Mouse (Mus musculus): ENCODE results near the gene Cdk8. TPM values are rescaled to one million over a fixed set of nuclear protein-coding genes. Genes with fewer than 3 reads are reported as not detected.
A peak's percentile ranks its signal among the peaks of the same experiment; 100 is the strongest.

Cdk8 gene
- total RNA-seq, 1 experiment from 2014 or later, result 107 TPM

GRCm38 (mm10) chr5:146281241-146281818 lies 50.3 kb downstream of the Cdk8 start:
- no peak for DNase-seq

DNA sequence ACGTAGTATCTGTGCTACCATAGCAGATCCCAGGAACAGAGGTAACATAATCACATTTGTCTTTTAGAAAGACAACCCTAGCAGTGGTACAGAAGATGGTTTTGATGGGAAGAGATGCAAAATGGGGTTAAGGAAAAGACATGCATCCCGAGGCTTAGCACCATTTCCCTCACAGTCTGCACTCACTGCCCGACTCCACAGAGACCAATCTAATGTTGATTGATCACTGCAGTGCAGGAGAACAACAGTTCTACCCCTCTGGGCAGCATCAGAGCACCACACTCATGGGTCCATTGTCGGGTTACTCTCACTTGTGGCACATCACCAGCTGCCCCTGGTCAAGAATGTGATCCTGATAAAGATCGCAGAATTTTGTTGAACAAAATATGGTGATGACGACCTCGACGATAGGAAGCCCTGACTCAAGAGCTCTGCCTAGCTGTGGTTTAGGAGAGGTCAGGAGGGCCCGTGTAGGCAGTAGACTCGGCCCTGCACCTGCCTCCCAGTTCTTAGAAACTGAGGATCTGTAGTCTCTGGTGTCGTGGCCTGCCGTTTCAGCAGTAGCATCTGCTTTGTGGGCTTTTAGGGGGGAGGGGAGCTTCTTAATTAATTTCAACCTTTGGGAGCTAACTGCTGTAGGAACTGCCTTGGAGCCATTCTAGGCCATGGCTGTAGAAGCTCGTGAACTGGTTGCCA lies 51.0 kb downstream of the Cdk8 start:
- no peak for DNase-seq

DNA sequence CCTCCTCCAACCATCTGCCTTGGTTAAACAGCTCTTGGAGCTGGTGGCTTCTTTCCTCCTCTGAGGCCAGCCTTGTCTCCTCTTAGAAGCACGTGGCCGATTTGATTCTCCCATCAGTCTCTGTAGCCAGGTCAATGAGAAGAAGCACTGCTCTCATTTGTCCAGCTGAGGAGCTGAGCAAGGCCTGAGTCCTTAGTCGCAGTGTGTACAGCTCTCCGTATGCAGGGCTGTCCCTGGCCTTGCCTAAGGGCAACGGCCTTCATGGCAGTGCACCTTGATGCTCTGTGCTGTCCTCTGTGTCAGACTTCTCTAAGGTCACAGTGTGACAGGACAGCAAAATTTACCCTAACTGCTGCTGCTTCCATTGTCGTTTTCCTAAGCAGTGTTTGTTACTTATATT lies 52.9 kb downstream of the Cdk8 start:
- no peak for DNase-seq

GRCm38 (mm10) chr5:146287416-146287815 lies 56.4 kb downstream of the Cdk8 start:
- DNase-seq, result no peak

DNA sequence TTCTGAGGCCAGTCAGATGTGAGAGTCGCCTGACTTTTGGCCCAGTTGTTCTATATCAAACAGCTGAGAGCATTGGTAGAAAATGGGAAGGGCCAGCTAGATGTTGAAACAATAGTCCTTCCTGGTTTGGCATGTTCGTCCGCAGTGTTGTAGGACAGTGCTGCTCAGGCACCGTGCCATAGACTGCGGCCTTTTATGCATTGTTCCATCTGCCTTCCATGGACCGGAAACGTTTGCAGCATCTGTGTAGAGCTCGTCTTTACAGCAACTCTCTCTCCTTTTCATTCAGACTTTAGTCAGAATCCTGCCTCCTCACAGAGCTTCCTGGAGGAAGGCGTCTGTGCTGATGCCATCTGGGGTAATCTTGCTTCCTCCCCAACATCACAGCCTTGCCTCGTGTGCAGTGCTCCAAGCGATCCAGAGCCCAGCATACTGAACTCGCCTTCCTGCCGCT lies 57.0 kb downstream of the Cdk8 start:
- DNase-seq, result no peak

GRCm38 (mm10) chr5:146289921-146290320 lies 58.9 kb downstream of the Cdk8 start:
- DNase-seq, result no peak

DNA sequence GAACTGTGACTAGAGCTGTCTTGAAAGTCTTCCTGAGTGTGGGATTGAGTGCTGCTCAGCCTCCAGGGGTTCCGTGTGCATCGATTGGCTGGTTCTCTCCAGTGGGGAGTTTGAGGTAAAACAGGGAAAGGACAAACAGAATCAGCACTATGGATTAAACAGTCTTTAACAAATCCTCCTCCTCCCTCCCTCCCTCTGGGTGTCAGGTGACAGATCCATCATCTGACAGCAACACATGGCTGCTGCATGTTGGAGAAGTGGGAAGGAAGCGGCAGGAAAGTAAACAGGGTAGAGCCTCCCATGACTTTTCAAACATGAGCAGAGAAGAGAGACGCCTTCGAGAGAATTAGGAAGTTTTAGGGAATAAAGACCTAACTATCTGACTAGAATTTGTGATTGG lies 59.4 kb downstream of the Cdk8 start:
- DNase-seq, result no peak

DNA sequence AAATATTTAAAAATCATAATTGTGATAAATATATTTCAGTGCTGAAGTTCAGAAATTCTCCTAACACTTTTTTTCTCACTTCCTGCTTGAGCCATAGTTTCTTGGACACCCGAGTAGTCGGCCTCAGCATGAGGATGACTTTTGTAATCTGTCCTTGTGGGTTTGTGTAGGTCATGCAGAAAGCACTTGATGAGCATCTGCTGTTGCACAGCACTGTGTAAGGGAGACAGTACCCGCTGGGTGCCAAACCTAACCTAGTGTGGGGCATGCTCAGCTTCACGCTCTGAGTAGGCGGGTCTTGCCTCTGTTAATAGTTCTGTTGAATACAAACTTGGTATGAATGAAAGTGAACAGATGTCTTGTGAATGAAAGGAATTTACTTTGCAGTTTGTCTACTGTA lies 60.5 kb downstream of the Cdk8 start:
- DNase-seq, result no peak

GRCm38 (mm10) chr5:146292896-146293680 lies 62.1 kb downstream of the Cdk8 start:
- no peak for DNase-seq

GRCm38 (mm10) chr5:146293919-146294700 lies 63.1 kb downstream of the Cdk8 start:
- no peak for DNase-seq

- DNase-seq, result no peak
These were observed 63.8 kb downstream of the Cdk8 start for GRCm38 (mm10) chr5:146294834-146295233.

- no peak for DNase-seq
These were observed 67.9 kb downstream of the Cdk8 start for GRCm38 (mm10) chr5:146298807-146299519.

DNA sequence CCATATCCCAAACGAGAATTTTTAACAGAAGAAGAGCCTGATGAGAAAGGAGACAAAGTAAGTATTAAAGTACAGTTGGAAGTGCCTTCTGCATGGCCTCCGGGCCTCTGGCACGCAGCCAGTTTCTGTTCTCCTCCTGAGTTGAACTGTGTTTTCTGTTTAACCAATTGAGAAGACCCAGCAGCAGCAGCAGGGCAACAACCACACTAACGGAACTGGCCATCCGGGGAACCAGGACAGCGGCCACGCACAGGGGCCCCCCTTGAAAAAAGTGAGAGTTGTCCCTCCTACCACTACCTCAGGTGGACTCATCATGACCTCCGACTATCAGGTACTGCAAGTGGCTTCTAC lies 68.5 kb downstream of the Cdk8 start:
- peak; percentile 62 for DNase-seq

DNA sequence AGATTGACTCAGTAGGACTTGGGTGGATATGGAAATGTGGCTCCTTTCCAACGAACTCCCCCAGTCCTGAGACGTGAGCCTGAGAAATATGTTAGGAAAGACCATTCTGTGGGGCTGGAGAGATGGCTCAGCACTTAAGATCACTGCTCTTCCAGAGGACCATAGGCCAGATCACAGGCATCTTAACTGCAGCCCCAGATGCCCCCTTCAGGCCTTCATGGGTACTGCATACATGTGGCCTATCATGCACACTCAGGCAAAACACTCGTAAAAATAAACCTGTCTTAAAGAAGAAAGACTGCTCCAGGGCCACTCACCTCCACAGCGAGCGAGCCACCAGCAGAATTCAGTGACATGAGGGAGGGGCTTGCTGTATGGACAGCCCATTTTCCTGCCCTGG lies 72.4 kb downstream of the Cdk8 start:
- peak; percentile 68 for DNase-seq

DNA sequence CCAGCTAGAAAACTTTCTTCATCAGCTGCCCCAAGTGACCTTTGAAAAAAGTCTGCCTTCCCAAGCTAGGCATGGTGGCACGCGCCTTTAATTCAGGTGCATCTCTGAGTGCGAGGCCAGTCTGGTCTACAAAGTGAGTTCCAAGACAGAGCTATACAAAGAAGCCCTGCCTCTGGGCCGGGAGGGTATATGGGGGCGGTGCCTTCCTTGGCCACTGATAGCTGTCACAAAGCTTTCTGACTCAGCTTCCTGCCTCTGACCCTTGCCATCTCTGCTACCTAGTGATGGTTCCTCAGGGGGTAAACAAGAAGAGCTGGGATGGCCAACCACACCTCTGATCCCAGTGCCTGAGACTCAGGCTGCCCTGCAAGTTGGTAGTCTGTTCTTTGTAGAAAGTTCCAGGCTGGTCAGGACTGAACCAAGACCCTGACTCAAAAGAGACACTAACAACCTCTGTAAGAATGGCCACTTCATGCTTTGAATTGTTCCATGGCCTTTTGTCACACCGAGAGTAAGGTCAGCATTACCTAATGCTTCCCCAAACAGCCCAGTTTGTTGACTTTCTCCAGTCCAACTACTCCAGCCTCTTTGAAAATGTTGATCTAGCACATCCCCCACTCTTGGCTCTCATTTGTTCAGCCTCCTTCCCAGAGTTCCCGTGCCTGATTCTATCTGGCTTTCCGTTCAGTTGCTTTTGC lies 76.2 kb downstream of the Cdk8 start:
- no peak for DNase-seq

GRCm38 (mm10) chr5:146307744-146308096 lies 76.7 kb downstream of the Cdk8 start:
- no peak for DNase-seq

- no peak for DNase-seq
These were observed 83.5 kb downstream of the Cdk8 start for GRCm38 (mm10) chr5:146314538-146314937.

DNA sequence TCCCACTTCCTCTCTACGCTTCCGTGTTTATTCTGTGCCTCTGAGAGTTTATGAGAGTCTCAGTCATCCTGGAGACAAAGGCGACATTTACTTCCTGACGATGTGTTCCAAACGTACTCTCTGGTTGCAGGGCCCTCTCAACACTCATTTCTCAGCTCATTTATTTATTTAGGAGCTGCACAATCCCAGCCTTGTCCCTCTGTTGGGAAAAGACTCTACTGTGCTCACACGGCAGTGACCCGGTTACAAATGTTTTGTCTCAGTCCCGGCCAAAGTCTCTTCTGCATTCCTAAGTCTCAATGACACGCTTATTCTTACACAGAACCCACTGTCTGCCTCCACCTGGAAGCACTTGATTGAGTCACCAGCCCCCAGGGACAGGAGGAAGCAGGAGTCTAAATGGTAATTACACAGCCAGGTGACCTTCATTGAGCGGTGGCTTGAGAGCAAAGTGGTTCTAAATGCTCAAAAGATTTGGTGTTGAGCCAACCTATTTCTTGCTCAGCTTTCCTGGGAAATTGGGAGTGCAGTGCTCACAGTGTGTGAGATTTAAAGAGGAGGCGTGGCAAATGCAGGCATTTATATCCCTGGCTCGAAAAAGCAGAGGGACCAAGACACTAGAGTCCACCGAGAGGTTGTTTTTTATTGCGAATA lies 84.4 kb downstream of the Cdk8 start:
- no peak for DNase-seq

DNA sequence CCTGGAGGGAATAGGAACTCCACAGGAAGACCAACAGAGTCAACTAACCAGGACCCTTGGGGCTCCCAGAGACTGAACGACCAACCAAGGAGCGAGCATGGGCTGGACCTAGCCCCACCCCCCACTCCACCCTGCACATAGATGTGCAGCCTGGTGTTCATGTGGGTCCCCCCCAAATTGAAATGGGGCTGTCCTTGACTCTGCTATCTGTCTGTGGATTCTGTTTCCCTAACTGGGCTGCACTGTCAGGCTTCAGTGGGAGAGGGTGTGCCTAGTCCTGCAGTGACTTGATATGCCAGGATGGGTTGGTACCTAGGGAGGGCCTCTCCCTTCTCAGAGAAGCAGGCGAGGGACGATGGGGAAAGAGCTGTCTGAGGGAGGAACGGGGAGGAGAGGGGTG lies 85.3 kb downstream of the Cdk8 start:
- no peak for DNase-seq

DNA sequence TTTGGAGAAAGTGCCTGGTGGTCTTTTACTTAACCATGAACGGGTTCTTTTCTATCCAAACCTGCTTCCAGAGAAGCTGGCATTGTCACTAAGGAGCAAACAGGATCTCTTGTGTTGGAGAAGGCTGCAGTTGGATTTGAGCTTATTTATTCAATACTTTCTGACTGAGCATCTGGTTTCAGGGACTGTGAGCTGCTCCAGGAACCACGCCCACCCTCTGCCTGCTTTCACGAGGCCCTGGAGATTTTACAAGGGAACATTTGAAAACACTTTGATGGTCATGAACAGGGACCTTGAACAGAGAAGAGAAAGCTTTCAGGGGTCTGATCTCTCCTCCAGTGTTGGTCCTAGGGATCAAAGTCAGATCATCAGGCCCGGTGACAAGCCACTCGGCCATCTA lies 87.0 kb downstream of the Cdk8 start:
- DNase-seq, result no peak

DNA sequence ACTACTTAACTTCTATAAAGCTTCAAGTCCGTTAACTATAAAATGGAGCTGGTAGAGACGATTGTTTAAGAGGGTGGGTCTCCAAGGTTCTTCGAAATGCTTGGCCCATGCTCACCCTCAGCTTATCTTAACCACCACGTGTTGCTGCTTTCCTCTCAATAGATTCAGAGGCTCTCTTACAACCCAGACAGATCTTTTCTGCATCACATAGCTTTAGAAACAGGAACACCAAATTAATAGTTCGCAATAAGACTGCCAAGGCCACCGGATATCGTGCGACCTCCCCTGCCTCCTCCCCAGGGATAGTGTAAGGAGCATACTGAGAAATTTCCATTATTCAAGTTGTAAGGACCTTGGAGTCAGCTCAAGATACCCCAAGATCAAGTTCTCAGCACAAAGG lies 87.4 kb downstream of the Cdk8 start:
- DNase-seq, result no peak
